Mouse (Mus musculus): ENCODE measurements around the gene Klc1. TPM values are rescaled to one million over a fixed set of nuclear protein-coding genes. Genes with fewer than 3 reads are reported as not detected.

Gene Klc1
- polyA plus RNA-seq, 1 experiment from 2014 or later = 391 TPM

DNA sequence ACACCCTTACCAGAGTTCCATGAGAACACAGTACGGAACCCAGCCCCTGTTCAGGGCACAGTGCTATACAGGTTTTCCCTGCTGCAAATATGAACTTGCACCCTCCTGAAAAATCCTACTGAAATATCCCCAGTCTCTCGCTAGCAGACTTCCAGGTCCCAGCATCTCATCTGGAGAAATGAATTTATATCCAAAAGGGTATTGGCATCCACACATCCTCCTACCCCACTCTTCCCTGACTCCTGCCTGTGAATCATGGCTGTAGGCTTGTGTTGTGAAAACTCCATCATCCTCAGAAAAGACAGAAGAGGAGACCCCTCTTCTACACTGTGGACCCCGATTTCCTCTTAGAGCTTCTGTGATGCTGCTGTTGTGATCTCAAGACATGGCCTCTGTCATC is 7.9 kb upstream of the Klc1 start:
- H3K27me3 ChIP-seq (replicated peaks; ENCODE audit: control insufficient read depth, insufficient read depth, low read length) = no peaks in the 10 kb centered on the region
- no peak overlapping the region for H3K4me3 ChIP-seq (ENCODE audit: low read depth, low read length)
- no peaks in the 10 kb centered on the region for H3K36me3 ChIP-seq (ENCODE audit: control insufficient read depth, insufficient read depth, low read length)
- H3K4me2 ChIP-seq (ENCODE audit: low read length) = no peak overlapping the region
- H3K9ac ChIP-seq (ENCODE audit: low read length) = no peak overlapping the region
- ATAC-seq = no peak
- no peak for DNase-seq (ENCODE audit: low spot score)
- no peaks in the 10 kb centered on the region for H3K4me1 ChIP-seq (ENCODE audit: control insufficient read depth, insufficient read depth, low read length)
- 95% methylated on average over 3 of the region's 3 CpGs for WGBS
- H3K27ac ChIP-seq (ENCODE audit: low read depth, low read length) = no peak overlapping the region
- no peaks in the 10 kb centered on the region for H3K9me3 ChIP-seq (replicated peaks; ENCODE audit: control insufficient read depth, low read length)

GRCm38 (mm10) chr12:111752491-111752890 is 6.2 kb upstream of the Klc1 start:
- Histone ChIP-seq H3K9me3 (replicated peaks; ENCODE audit: control insufficient read depth, low read length) (no peaks in the 10 kb centered on the region), H3K9ac (ENCODE audit: low read length) (no peak overlapping the region), H3K36me3 (ENCODE audit: control insufficient read depth, insufficient read depth, low read length) (no peaks in the 10 kb centered on the region), H3K27me3 (replicated peaks; ENCODE audit: control insufficient read depth, insufficient read depth, low read length) (no peaks in the 10 kb centered on the region), H3K4me1 (ENCODE audit: control insufficient read depth, insufficient read depth, low read length) (no peaks in the 10 kb centered on the region), H3K4me3 (ENCODE audit: low read depth, low read length) (no peak overlapping the region), H3K4me2 (ENCODE audit: low read length) (no peak overlapping the region), H3K27ac (ENCODE audit: low read depth, low read length) (no peak overlapping the region)
- no peak for ATAC-seq
- no peak for DNase-seq (ENCODE audit: low spot score)
- 94% methylated on average over 6 of the region's 6 CpGs for WGBS

DNA sequence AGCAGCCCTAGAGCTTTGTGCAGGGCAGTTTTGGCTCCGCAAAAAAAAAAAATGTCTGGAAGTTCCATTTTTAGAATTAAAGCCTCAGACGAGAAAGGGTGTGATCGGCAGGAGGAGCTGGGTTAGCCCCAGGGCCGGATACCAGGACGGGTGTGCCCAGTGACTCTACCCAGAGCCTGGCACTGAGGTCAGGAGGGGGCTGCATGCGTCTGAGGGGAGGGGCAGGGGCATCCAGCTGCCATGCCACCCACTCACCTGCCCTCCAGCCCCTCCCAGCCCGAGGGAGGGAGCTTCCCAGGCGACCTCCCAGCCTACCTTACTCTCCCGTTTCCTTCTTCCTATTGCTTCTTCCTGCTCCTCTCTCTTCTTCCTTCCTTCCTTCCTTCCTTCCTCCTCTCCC is 5.3 kb upstream of the Klc1 start:
- WGBS = 64% methylated on average over 8 of the region's 9 CpGs
- Histone ChIP-seq H3K9me3 (replicated peaks; ENCODE audit: control insufficient read depth, low read length) (no peaks in the 10 kb centered on the region), H3K9ac (ENCODE audit: low read length) (no peak overlapping the region), H3K4me3 (ENCODE audit: low read depth, low read length) (no peak overlapping the region), H3K4me1 (ENCODE audit: control insufficient read depth, insufficient read depth, low read length) (peaks cover 6% of the 10 kb centered on the region), H3K4me2 (ENCODE audit: low read length) (no peak overlapping the region), H3K27me3 (replicated peaks; ENCODE audit: control insufficient read depth, insufficient read depth, low read length) (no peaks in the 10 kb centered on the region), H3K27ac (ENCODE audit: low read depth, low read length) (no peak overlapping the region), H3K36me3 (ENCODE audit: control insufficient read depth, insufficient read depth, low read length) (no peaks in the 10 kb centered on the region)
- ATAC-seq = no peak
- DNase-seq (ENCODE audit: low spot score) = no peak

- peaks cover 6% of the 10 kb centered on the region for H3K4me1 ChIP-seq (ENCODE audit: control insufficient read depth, insufficient read depth, low read length)
- H3K4me2 ChIP-seq (ENCODE audit: low read length) = no peak overlapping the region
- H3K36me3 ChIP-seq (ENCODE audit: control insufficient read depth, insufficient read depth, low read length) = no peaks in the 10 kb centered on the region
- ATAC-seq = no peak
- no peak overlapping the region for H3K9ac ChIP-seq (ENCODE audit: low read length)
- no peak overlapping the region for H3K27ac ChIP-seq (ENCODE audit: low read depth, low read length)
- no peaks in the 10 kb centered on the region for H3K27me3 ChIP-seq (replicated peaks; ENCODE audit: control insufficient read depth, insufficient read depth, low read length)
- no peak for DNase-seq (ENCODE audit: low spot score)
- no peak overlapping the region for H3K4me3 ChIP-seq (ENCODE audit: low read depth, low read length)
- no peaks in the 10 kb centered on the region for H3K9me3 ChIP-seq (replicated peaks; ENCODE audit: control insufficient read depth, low read length)
These were observed 3.9 kb upstream of the Klc1 start for GRCm38 (mm10) chr12:111754710-111755109.

GRCm38 (mm10) chr12:111755231-111755630 is 3.4 kb upstream of the Klc1 start:
- Histone ChIP-seq H3K4me1 (ENCODE audit: control insufficient read depth, insufficient read depth, low read length) (peaks cover 10% of the 10 kb centered on the region), H3K4me3 (ENCODE audit: low read depth, low read length) (no peak overlapping the region), H3K4me2 (ENCODE audit: low read length) (no peak overlapping the region), H3K9ac (ENCODE audit: low read length) (no peak overlapping the region), H3K27me3 (replicated peaks; ENCODE audit: control insufficient read depth, insufficient read depth, low read length) (no peaks in the 10 kb centered on the region), H3K27ac (ENCODE audit: low read depth, low read length) (no peak overlapping the region), H3K36me3 (ENCODE audit: control insufficient read depth, insufficient read depth, low read length) (no peaks in the 10 kb centered on the region), H3K9me3 (replicated peaks; ENCODE audit: control insufficient read depth, low read length) (no peaks in the 10 kb centered on the region)
- DNase-seq (ENCODE audit: low spot score) (no peak), ATAC-seq (no peak)
- 67% methylated on average over 2 of the region's 2 CpGs for WGBS

- no peaks in the 10 kb centered on the region for H3K9me3 ChIP-seq (replicated peaks; ENCODE audit: control insufficient read depth, low read length)
- ATAC-seq = no peak
- DNase-seq (ENCODE audit: low spot score) = no peak
- no peaks in the 10 kb centered on the region for H3K36me3 ChIP-seq (ENCODE audit: control insufficient read depth, insufficient read depth, low read length)
- 76% methylated on average over 4 of the region's 4 CpGs for WGBS
- no peak overlapping the region for H3K4me2 ChIP-seq (ENCODE audit: low read length)
- H3K4me1 ChIP-seq (ENCODE audit: control insufficient read depth, insufficient read depth, low read length) = peaks cover 16% of the 10 kb centered on the region
- no peaks in the 10 kb centered on the region for H3K27me3 ChIP-seq (replicated peaks; ENCODE audit: control insufficient read depth, insufficient read depth, low read length)
- H3K27ac ChIP-seq (ENCODE audit: low read depth, low read length) = no peak overlapping the region
- no peak overlapping the region for H3K9ac ChIP-seq (ENCODE audit: low read length)
- no peak overlapping the region for H3K4me3 ChIP-seq (ENCODE audit: low read depth, low read length)
These were observed 2.5 kb upstream of the Klc1 start for GRCm38 (mm10) chr12:111756082-111756697.

DNA sequence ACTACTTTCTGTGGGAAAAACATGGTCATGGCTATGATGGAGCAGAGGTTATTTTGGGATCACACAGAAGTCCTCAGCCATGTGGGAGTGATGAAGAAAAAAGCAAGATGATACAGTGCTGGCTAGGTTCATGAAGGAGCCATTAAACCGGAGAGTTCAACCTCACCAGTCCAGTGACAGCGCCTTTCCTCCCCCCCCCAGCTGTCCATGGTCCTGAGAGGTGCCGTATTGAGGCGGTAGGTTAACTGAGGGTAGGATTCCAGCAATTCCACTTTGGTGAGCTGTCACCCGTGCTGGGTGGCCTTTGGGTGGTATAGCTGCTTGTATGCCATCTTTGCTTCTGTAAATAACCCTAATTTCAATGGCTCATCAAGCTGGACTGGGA is 2.0 kb upstream of the Klc1 start:
- Histone ChIP-seq H3K27ac (ENCODE audit: low read depth, low read length) (no peak overlapping the region), H3K36me3 (ENCODE audit: control insufficient read depth, insufficient read depth, low read length) (no peaks in the 10 kb centered on the region), H3K9me3 (replicated peaks; ENCODE audit: control insufficient read depth, low read length) (no peaks in the 10 kb centered on the region), H3K27me3 (replicated peaks; ENCODE audit: control insufficient read depth, insufficient read depth, low read length) (no peaks in the 10 kb centered on the region), H3K9ac (ENCODE audit: low read length) (no peak overlapping the region), H3K4me1 (ENCODE audit: control insufficient read depth, insufficient read depth, low read length) (peaks cover 16% of the 10 kb centered on the region), H3K4me2 (ENCODE audit: low read length) (no peak overlapping the region), H3K4me3 (ENCODE audit: low read depth, low read length) (no peak overlapping the region)
- WGBS = 59% methylated on average over 5 of the region's 5 CpGs
- DNase-seq (ENCODE audit: low spot score) (no peak), ATAC-seq (no peak)

- H3K9me3 ChIP-seq (replicated peaks; ENCODE audit: control insufficient read depth, low read length) = no peaks in the 10 kb centered on the region
- ATAC-seq (0 out of 2 replicates have a peak, but pooled peaks have one; percentile 1), DNase-seq (ENCODE audit: low spot score) (no peak)
- peak overlapping the region; percentile 86 for H3K4me3 ChIP-seq (ENCODE audit: low read depth, low read length)
- WGBS = 38% methylated on average over 10 of the region's 10 CpGs
- H3K36me3 ChIP-seq (ENCODE audit: control insufficient read depth, insufficient read depth, low read length) = peaks cover 4% of the 10 kb centered on the region; the same call in 1 of the 2 replicates
- no peaks in the 10 kb centered on the region for H3K27me3 ChIP-seq (replicated peaks; ENCODE audit: control insufficient read depth, insufficient read depth, low read length)
- H3K9ac ChIP-seq (ENCODE audit: low read length) = peak overlapping the region; percentile 98
- H3K4me2 ChIP-seq (ENCODE audit: low read length) = peak overlapping the region; percentile 89
- peak overlapping the region; percentile 92; the same call in 1 of the 2 replicates for H3K27ac ChIP-seq (ENCODE audit: low read depth, low read length)
- peaks cover 16% of the 10 kb centered on the region for H3K4me1 ChIP-seq (ENCODE audit: control insufficient read depth, insufficient read depth, low read length)
These were observed 906 bp upstream of the Klc1 start for GRCm38 (mm10) chr12:111757561-111758325.

All from forebrain, embryonic 14.5 days (tissue).